Mouse (Mus musculus) liver, embryonic 16.5 days (tissue): ENCODE measurements around the gene Nub1. TPM values are rescaled to one million over a fixed set of nuclear protein-coding genes. Genes with fewer than 3 reads are reported as not detected.

ENCODE experiments used
- ATAC-seq: fragments of 200-750 bp; cut with Nextera tagmentation; 2 replicates; pipeline ENCODE4 v1.8.0; 2017; ENCODE audit warnings: low read depth, mild to moderate bottlenecking, moderate number of reproducible peaks, moderate library complexity
- H3K27ac ChIP-seq: fragments of 300-500 bp; sonication (generic); 2 replicates; pipeline ENCODE4 v1.5.1; 2014; ENCODE audit warnings: mild to moderate bottlenecking, low read length
- H3K27me3 ChIP-seq: fragments of 300-500 bp; sonication (generic); 2 replicates; pipeline ENCODE4 v1.6.1; 2014; ENCODE audit warnings: low read depth, low read length, mixed read lengths; ENCODE audit not compliant: control insufficient read depth, insufficient read depth
- H3K36me3 ChIP-seq: fragments of 300-500 bp; sonication (generic); 2 replicates; pipeline ENCODE4 v1.6.1; 2014; ENCODE audit warnings: mild to moderate bottlenecking; ENCODE audit not compliant: control insufficient read depth, insufficient read depth
- H3K4me1 ChIP-seq: fragments of 300-500 bp; sonication (generic); 2 replicates; pipeline ENCODE4 v1.6.1; 2014; ENCODE audit warnings: low read depth, low read length, mixed read lengths; ENCODE audit not compliant: control insufficient read depth
- H3K4me2 ChIP-seq: fragments of 300-500 bp; sonication (generic); 2 replicates; pipeline ENCODE4 v1.6.1; 2014; ENCODE audit warnings: low read depth, low read length, mixed read lengths
- H3K4me3 ChIP-seq: fragments of 300-500 bp; sonication (generic); 2 replicates; pipeline ENCODE4 v1.5.1; 2014; ENCODE audit warnings: low read depth, mild to moderate bottlenecking, low read length
- H3K9ac ChIP-seq: fragments of 300-500 bp; sonication (generic); 2 replicates; pipeline ENCODE4 v1.6.1; 2014; ENCODE audit warnings: low read depth, low read length
- H3K9me3 ChIP-seq: fragments of 300-500 bp; sonication (generic); replicated peaks from 2 replicates; pipeline ENCODE4 v1.6.1; 2016; ENCODE audit warnings: low read length; ENCODE audit not compliant: control insufficient read depth
- WGBS: fragments of 180-500 bp; shearing (Covaris S2); extraction: QIAGEN DNeasy Blood & Tissue Kit; methylation state at CpG from one replicate; pipeline ENCODE4 v1.1.7; 2014; ENCODE audit not compliant: insufficient replicate concordance; 5-methylcytosine and 5-hydroxymethylcytosine counted together
- polyA plus RNA-seq: library from polyadenylated mRNA; unstranded; fragments of >200 nt; fragmentation: Nextera tagmentation; extraction: Ambion mirVana; gene quantifications from 2 replicates; pipeline ENCODE4 v1.2.1, GENCODE M21; 2015

Nub1 gene
- 12.0 and 13.6 TPM in 2 replicates for polyA plus RNA-seq

- H3K9ac ChIP-seq: peak within 1 kb of the TSS; percentile 90
- under 1% methylated on average over 53 of the region's 53 CpGs for WGBS
- peak within 1 kb of the TSS; percentile 99 for H3K4me3 ChIP-seq
- ATAC-seq: peak; percentile 95
- no peaks in the 10 kb centered on the region for H3K9me3 ChIP-seq
- no peaks in the 10 kb centered on the region for H3K27me3 ChIP-seq
- peaks cover 6% of the 10 kb centered on the region; the same call in 1 of the 2 replicates for H3K36me3 ChIP-seq
- H3K4me2 ChIP-seq: peak within 1 kb of the TSS; percentile 75
- peak within 1 kb of the TSS; percentile 97 for H3K27ac ChIP-seq
- peaks cover 15% of the 10 kb centered on the region for H3K4me1 ChIP-seq
These were observed at the start of gene Nub1 for GRCm38 (mm10) chr5:24685366-24686093. Nub1 (plus strand) TSS chr5:24685532.

- H3K27ac ChIP-seq: no peak overlapping the region
- no peaks in the 10 kb centered on the region for H3K4me1 ChIP-seq
- no peaks in the 10 kb centered on the region for H3K9me3 ChIP-seq
- ATAC-seq: no peak
- H3K27me3 ChIP-seq: no peaks in the 10 kb centered on the region
- H3K9ac ChIP-seq: no peak overlapping the region
- H3K4me3 ChIP-seq: no peak overlapping the region
- H3K4me2 ChIP-seq: no peak overlapping the region
- no peaks in the 10 kb centered on the region for H3K36me3 ChIP-seq
- 61% methylated on average over 4 of the region's 4 CpGs for WGBS
These were observed 48.3 kb upstream of the Nub1 start for GRCm38 (mm10) chr5:24636987-24637386.

- Histone ChIP-seq H3K4me1 (no peaks in the 10 kb centered on the region), H3K27me3 (no peaks in the 10 kb centered on the region), H3K9me3 (no peaks in the 10 kb centered on the region), H3K9ac (no peak overlapping the region), H3K4me2 (no peak overlapping the region), H3K36me3 (no peaks in the 10 kb centered on the region), H3K4me3 (no peak overlapping the region), H3K27ac (no peak overlapping the region)
- WGBS: 30% methylated on average over 6 of the region's 6 CpGs
- ATAC-seq: no peak
These were observed 47.2 kb upstream of the Nub1 start for GRCm38 (mm10) chr5:24638131-24638530.

- H3K4me2 ChIP-seq: no peak overlapping the region
- WGBS: 59% methylated on average over 6 of the region's 6 CpGs
- no peak for ATAC-seq
These were observed 46.3 kb upstream of the Nub1 start for GRCm38 (mm10) chr5:24639081-24639480.

GRCm38 (mm10) chr5:24645454-24645853, 39.9 kb upstream of the Nub1 start:
- Histone ChIP-seq H3K27me3 (no peaks in the 10 kb centered on the region), H3K4me3 (no peak overlapping the region), H3K9ac (no peak overlapping the region), H3K36me3 (no peaks in the 10 kb centered on the region), H3K4me2 (no peak overlapping the region), H3K4me1 (no peaks in the 10 kb centered on the region), H3K27ac (no peak overlapping the region), H3K9me3 (no peaks in the 10 kb centered on the region)
- WGBS: 50% methylated on average over 1 of the region's 1 CpGs
- no peak for ATAC-seq

More at GRCm38 (mm10) chr5:24639081-24639480, 46.3 kb upstream of the Nub1 start:
- no peaks in the 10 kb centered on the region for H3K4me1 ChIP-seq
- no peak overlapping the region for H3K9ac ChIP-seq
- H3K27ac ChIP-seq: no peak overlapping the region
- H3K27me3 ChIP-seq: no peaks in the 10 kb centered on the region
- no peak overlapping the region for H3K4me3 ChIP-seq
- H3K9me3 ChIP-seq: no peaks in the 10 kb centered on the region
- H3K36me3 ChIP-seq: no peaks in the 10 kb centered on the region

- 41% methylated on average over 4 of the region's 4 CpGs for WGBS
These were observed 36.1 kb upstream of the Nub1 start for GRCm38 (mm10) chr5:24649231-24649630.

GRCm38 (mm10) chr5:24649701-24650100, 35.6 kb upstream of the Nub1 start:
- H3K4me1 ChIP-seq: no peaks in the 10 kb centered on the region
- no peak overlapping the region for H3K27ac ChIP-seq
- H3K9me3 ChIP-seq: no peaks in the 10 kb centered on the region
- no peak for ATAC-seq
- H3K4me2 ChIP-seq: no peak overlapping the region
- H3K4me3 ChIP-seq: no peak overlapping the region
- H3K27me3 ChIP-seq: no peaks in the 10 kb centered on the region
- WGBS: 50% methylated on average over 7 of the region's 7 CpGs
- no peaks in the 10 kb centered on the region for H3K36me3 ChIP-seq
- no peak overlapping the region for H3K9ac ChIP-seq

More at GRCm38 (mm10) chr5:24649231-24649630, 36.1 kb upstream of the Nub1 start:
- Histone ChIP-seq H3K27me3 (no peaks in the 10 kb centered on the region), H3K4me2 (no peak overlapping the region), H3K9ac (no peak overlapping the region), H3K9me3 (no peaks in the 10 kb centered on the region), H3K4me1 (no peaks in the 10 kb centered on the region), H3K4me3 (no peak overlapping the region), H3K36me3 (no peaks in the 10 kb centered on the region), H3K27ac (no peak overlapping the region)
- ATAC-seq: no peak

GRCm38 (mm10) chr5:24651356-24651755, 34.0 kb upstream of the Nub1 start:
- H3K27me3 ChIP-seq: no peaks in the 10 kb centered on the region
- no peaks in the 10 kb centered on the region for H3K4me1 ChIP-seq
- H3K36me3 ChIP-seq: no peaks in the 10 kb centered on the region
- no peak overlapping the region for H3K9ac ChIP-seq
- H3K27ac ChIP-seq: no peak overlapping the region
- 68% methylated on average over 6 of the region's 6 CpGs for WGBS
- H3K4me3 ChIP-seq: no peak overlapping the region
- no peaks in the 10 kb centered on the region for H3K9me3 ChIP-seq
- H3K4me2 ChIP-seq: no peak overlapping the region
- no peak for ATAC-seq
